Mouse (Mus musculus): ENCODE data around the gene Nbea. TPM values are rescaled to one million over a fixed set of nuclear protein-coding genes. Genes with fewer than 3 reads are reported as not detected.
"Not testable (repeated sequence)": the region's sequence is repeated elsewhere in the genome, so short reads cannot be mapped to it uniquely, and the experiment has no call there.

The Nbea gene
- polyA plus RNA-seq, 1 experiment from 2014 or later: 13.2 TPM

DNA sequence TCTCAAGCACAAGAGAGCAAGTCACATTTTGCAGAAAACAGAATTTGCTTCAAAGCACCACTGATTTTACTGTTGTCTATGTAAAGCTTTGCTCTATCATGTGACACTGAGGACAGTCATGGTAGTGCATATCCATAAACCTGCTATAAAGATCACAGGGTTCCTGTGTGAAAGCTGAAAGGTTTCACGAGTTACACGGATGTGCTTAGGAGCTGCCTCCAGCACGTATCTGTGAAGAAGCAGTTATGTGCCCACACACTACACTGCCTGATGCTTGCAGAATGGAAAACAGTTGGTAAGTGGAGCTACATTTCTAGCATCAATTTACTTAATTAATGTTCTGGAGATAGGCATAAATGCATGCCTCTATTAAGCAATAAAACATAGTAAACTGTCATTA is 172.4 kb downstream of the Nbea start:
- no peak overlapping the region for H3K4me3 ChIP-seq
- H3K4me2 ChIP-seq: no peak overlapping the region
- H3K36me3 ChIP-seq: peaks cover 10% of the 10 kb centered on the region; the same call in 1 of the 2 replicates
- no peak for ATAC-seq (ENCODE audit: insufficient number of reproducible peaks, low FRiP score, low TSS enrichment, low read depth)
- H3K27ac ChIP-seq: no peak overlapping the region
- 58% methylated on average over 3 of the region's 3 CpGs for WGBS
- no peaks in the 10 kb centered on the region for H3K27me3 ChIP-seq
- H3K4me1 ChIP-seq: no peaks in the 10 kb centered on the region
- H3K9me3 ChIP-seq: no peaks in the 10 kb centered on the region
- no peak overlapping the region for H3K9ac ChIP-seq

DNA sequence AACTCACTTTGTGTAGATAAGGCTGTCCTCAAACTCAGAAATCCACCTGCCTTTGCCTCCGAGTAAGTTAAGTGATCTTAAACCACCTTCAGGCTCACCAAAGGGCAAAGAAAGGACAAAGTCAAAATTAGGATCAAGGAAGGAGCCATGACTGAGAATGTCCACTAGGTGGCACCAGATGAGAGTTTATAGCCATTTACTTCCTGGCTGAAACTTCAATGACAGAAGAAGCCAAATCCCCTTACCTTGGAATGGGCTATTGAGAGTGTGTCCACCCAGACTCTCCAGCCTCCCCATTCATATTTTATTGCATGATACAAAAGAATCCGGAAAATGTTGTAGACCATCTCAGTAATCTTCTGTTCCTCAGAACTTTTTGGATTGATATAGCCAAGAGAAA is 175.5 kb downstream of the Nbea start:
- WGBS: 14% methylated on average over 2 of the region's 2 CpGs
- Histone ChIP-seq H3K4me3 (no peak overlapping the region), H3K36me3 (peaks cover 19% of the 10 kb centered on the region), H3K4me2 (no peak overlapping the region), H3K9ac (no peak overlapping the region), H3K27ac (no peak overlapping the region), H3K4me1 (no peaks in the 10 kb centered on the region), H3K27me3 (no peaks in the 10 kb centered on the region), H3K9me3 (no peaks in the 10 kb centered on the region)
- no peak for ATAC-seq (ENCODE audit: insufficient number of reproducible peaks, low FRiP score, low TSS enrichment, low read depth)

DNA sequence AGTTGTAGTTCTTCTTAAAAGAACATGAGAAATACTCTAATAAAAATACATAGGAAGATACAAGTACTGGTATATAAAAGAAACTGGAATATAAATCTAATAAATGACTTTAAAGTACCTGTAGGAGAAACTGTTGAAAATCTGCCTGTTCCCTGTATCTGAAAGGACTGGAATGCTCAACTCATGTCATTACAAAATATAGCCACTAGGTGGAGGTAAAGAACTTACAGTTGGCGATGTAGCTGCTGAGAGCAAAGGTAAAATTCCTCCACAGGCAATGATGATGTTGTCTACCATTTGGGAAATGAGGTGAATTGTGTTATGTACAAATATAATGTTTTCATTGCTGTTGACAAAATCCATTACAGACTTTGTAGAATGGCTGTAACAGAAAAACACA is 183.2 kb downstream of the Nbea start:
- Histone ChIP-seq H3K36me3 (peaks cover 8% of the 10 kb centered on the region), H3K4me2 (no peak overlapping the region), H3K27ac (no peak overlapping the region), H3K4me3 (no peak overlapping the region), H3K9me3 (no peaks in the 10 kb centered on the region), H3K27me3 (no peaks in the 10 kb centered on the region), H3K9ac (no peak overlapping the region), H3K4me1 (no peaks in the 10 kb centered on the region)
- WGBS: 3% methylated on average over 1 of the region's 1 CpGs
- no peak for ATAC-seq (ENCODE audit: insufficient number of reproducible peaks, low FRiP score, low TSS enrichment, low read depth)

DNA sequence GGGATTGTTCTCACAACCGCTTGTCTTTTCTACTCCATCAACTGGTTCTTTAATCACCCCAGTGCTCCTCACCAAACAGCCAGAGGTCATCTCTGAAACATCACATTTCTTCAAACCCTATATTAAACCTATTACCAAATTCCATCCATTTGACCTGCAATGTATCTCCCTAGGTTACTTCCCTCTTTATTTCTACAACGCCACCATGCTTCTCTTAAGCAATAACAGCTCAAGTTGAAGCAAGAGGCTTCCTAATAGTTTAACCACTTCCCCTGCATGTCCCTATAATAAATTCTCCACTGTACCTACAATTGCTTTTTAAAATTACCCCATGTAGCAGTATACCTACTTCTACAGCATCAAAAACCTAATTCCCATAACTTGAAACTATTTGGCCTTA is 205.1 kb downstream of the Nbea start:
- no peak for ATAC-seq (ENCODE audit: insufficient number of reproducible peaks, low FRiP score, low TSS enrichment, low read depth)
- no peaks in the 10 kb centered on the region for H3K4me1 ChIP-seq
- H3K27ac ChIP-seq: no peak overlapping the region
- no peak overlapping the region for H3K4me2 ChIP-seq
- no peaks in the 10 kb centered on the region for H3K27me3 ChIP-seq
- H3K9me3 ChIP-seq: no peaks in the 10 kb centered on the region
- no peak overlapping the region for H3K4me3 ChIP-seq
- peaks cover 22% of the 10 kb centered on the region for H3K36me3 ChIP-seq
- H3K9ac ChIP-seq: no peak overlapping the region
- 89% methylated on average over 2 of the region's 2 CpGs for WGBS

DNA sequence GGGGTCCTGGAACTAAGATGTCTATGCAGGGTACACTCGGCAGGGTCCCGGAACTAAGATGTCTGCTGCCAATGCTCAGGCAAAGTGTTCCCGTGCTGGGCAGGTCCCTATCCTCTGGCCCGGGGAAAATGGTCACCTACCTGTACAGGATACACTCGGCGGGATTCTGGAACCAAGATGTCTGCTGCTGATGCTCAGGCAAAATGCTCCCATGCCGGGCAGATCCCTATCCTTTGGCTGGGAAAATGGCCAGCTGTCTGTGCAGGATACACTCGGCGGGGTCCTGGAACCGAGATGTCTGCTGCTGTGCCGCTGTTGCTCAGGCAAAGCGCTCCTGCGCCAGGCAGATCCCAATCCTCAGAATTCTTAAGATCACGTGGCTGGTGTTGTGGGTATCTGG is 206.5 kb downstream of the Nbea start:
- H3K36me3 ChIP-seq: peaks cover 14% of the 10 kb centered on the region
- not testable (repeated sequence) for H3K9ac ChIP-seq; H3K9me3 ChIP-seq; H3K27me3 ChIP-seq; H3K4me3 ChIP-seq; ATAC-seq (ENCODE audit: insufficient number of reproducible peaks, low FRiP score, low TSS enrichment, low read depth); H3K27ac ChIP-seq; H3K4me1 ChIP-seq; H3K4me2 ChIP-seq
- 95% methylated on average over 14 of the region's 14 CpGs for WGBS

DNA sequence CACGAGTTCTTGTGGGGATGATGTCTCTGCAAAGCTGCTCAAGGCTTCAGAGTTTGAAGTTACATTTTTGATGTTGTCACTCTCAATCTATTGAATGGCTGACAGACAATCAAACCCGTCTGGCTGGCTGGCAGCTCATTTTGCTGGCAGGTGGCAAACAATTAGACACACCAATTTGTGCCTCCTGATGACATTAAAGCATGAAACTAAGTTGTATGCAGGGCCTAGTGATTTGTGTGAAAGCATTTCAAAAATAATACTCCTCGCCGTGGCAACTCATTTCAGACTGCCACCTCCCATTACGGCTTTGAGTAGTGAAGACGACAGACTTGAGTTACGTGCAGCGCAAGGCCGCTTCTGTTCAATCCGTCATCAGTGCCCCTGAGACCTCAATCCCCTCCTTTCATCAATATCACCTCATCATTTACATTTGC is 217.8 kb downstream of the Nbea start:
- Histone ChIP-seq H3K4me3 (no peak overlapping the region), H3K9me3 (no peaks in the 10 kb centered on the region)
- WGBS: 70% methylated on average over 10 of the region's 10 CpGs

DNA sequence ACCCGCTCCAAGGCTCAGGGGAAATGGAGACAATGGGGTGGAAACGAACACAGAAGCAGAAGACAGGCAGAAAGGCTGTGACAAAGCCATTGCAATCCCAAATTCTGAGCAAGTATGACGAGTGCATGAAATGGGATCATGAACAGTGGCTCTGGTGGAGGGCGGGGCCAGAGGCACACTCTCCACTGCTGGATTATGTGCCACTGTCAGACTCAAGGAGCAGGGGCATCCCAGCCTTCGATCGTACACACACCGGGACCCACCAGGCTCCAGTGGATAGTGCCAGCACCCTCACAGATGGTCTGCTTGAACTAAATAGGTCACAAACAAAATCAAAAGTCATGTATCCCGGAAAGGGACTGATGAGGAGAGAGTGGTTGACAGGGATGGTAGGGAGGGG is 220.5 kb downstream of the Nbea start:
- Histone ChIP-seq H3K9ac (no peak overlapping the region), H3K4me1 (no peaks in the 10 kb centered on the region), H3K9me3 (no peaks in the 10 kb centered on the region), H3K36me3 (peaks cover 6% of the 10 kb centered on the region; the same call in 1 of the 2 replicates), H3K27ac (no peak overlapping the region), H3K27me3 (no peaks in the 10 kb centered on the region), H3K4me3 (no peak overlapping the region), H3K4me2 (no peak overlapping the region)
- 90% methylated on average over 8 of the region's 8 CpGs for WGBS
- ATAC-seq (ENCODE audit: insufficient number of reproducible peaks, low FRiP score, low TSS enrichment, low read depth): no peak

More for the DNA sequence above, 217.8 kb downstream of the Nbea start:
- H3K9ac ChIP-seq: no peak overlapping the region
- H3K27ac ChIP-seq: no peak overlapping the region
- H3K4me1 ChIP-seq: no peaks in the 10 kb centered on the region
- H3K27me3 ChIP-seq: no peaks in the 10 kb centered on the region
- H3K4me2 ChIP-seq: no peak overlapping the region
- H3K36me3 ChIP-seq: peaks cover 7% of the 10 kb centered on the region; the same call in 1 of the 2 replicates
- ATAC-seq (ENCODE audit: insufficient number of reproducible peaks, low FRiP score, low TSS enrichment, low read depth): no peak

DNA sequence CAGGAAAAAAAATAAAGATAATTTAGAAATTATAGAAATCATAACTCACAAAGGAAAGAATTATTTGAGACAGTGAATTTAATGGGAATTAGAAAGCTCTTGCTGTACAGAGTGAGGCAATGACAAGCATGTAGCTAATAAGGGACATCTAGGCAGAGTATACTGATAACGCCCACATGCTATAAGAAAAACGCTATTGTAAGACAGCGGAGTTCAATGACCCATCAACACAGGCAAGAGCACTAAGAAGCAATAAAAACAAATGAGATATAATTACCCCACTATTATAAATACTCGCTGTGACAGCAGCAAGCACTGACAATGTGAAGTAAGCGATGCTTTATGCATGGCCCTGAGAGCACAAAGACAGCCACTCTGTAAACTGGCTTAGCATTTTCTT is 233.5 kb downstream of the Nbea start:
- no peak overlapping the region for H3K27ac ChIP-seq
- no peak for ATAC-seq (ENCODE audit: insufficient number of reproducible peaks, low FRiP score, low TSS enrichment, low read depth)
- no peak overlapping the region for H3K4me2 ChIP-seq
- H3K4me3 ChIP-seq: no peak overlapping the region
- H3K9ac ChIP-seq: no peak overlapping the region
- no peaks in the 10 kb centered on the region for H3K9me3 ChIP-seq
- H3K27me3 ChIP-seq: no peaks in the 10 kb centered on the region
- WGBS: 79% methylated on average over 5 of the region's 5 CpGs
- H3K4me1 ChIP-seq: no peaks in the 10 kb centered on the region
- 0 out of 2 replicates have a peak, but pooled peaks cover 3% of the 10 kb centered on the region for H3K36me3 ChIP-seq

DNA sequence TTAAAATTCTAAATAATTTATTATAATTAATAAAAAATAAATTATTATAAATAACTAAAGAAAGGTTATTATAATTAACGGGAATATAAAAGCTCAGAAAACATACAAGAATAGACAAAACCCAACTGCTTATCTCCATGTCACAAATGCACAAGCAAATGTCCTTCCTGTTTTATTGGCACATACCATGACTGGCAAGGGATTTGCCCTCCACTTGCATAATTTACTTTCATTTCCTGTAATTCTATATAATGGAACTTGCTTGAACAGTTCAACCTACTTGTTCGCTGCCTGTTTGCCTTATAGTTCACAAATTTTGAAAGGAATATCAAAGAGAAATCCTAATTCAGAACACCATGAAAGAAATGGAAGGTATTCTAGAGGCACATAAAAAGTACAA is 234.4 kb downstream of the Nbea start:
- Histone ChIP-seq H3K27me3 (no peaks in the 10 kb centered on the region), H3K4me2 (no peak overlapping the region), H3K27ac (no peak overlapping the region), H3K4me3 (no peak overlapping the region), H3K36me3 (0 out of 2 replicates have a peak, but pooled peaks cover 3% of the 10 kb centered on the region), H3K9me3 (no peaks in the 10 kb centered on the region), H3K9ac (no peak overlapping the region), H3K4me1 (no peaks in the 10 kb centered on the region)
- ATAC-seq (ENCODE audit: insufficient number of reproducible peaks, low FRiP score, low TSS enrichment, low read depth): no peak
- WGBS: 86% methylated on average over 2 of the region's 2 CpGs

DNA sequence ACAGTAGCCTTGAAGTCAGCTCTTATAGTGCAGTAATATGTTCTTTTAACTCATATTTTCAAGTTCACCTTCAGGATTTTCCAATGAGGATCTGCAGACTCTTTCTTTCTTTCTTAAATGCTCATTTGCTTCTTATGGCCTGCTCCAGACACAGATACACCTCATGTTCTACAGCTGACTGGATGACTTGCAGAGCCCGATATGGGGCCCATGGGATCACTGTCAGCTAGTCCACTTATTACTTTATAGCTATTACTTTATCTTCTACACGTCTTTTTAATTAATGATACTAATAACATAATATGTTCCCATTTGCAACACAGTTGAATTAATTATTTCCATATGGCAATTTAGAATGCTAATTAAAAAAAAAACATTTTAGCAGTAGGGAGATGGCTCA is 256.2 kb downstream of the Nbea start:
- no peak overlapping the region for H3K4me2 ChIP-seq
- no peak overlapping the region for H3K4me3 ChIP-seq
- H3K36me3 ChIP-seq: peaks cover 15% of the 10 kb centered on the region
- ATAC-seq (ENCODE audit: insufficient number of reproducible peaks, low FRiP score, low TSS enrichment, low read depth): no peak
- no peak overlapping the region for H3K9ac ChIP-seq
- H3K27me3 ChIP-seq: no peaks in the 10 kb centered on the region
- H3K9me3 ChIP-seq: no peaks in the 10 kb centered on the region
- H3K4me1 ChIP-seq: no peaks in the 10 kb centered on the region
- WGBS: 59% methylated on average over 2 of the region's 2 CpGs
- H3K27ac ChIP-seq: no peak overlapping the region

DNA sequence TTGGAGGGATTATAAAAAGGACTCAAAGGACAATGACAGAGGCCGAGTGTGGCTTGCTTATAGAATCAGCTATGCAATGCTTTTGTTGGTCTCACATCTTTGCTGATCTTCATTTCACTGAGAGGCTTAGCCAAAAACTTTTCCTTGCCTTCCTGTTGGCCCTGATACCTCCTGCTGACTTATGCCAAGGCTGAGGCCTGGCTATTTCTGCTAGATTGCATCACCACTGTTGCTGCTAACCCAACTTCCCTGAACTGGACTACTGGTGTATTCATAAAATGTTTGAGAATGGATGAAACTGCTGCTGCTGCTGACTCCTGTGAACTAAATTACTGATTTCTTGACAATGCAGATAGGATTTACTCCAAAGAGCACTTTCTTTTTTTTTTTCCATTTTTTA is 274.2 kb downstream of the Nbea start:
- Histone ChIP-seq H3K9me3 (no peaks in the 10 kb centered on the region), H3K4me1 (no peaks in the 10 kb centered on the region), H3K27ac (no peak overlapping the region), H3K9ac (no peak overlapping the region), H3K4me3 (no peak overlapping the region), H3K27me3 (no peaks in the 10 kb centered on the region), H3K4me2 (no peak overlapping the region), H3K36me3 (no peaks in the 10 kb centered on the region)
- 77% methylated on average over 1 of the region's 1 CpGs for WGBS
- no peak for ATAC-seq (ENCODE audit: insufficient number of reproducible peaks, low FRiP score, low TSS enrichment, low read depth)

DNA sequence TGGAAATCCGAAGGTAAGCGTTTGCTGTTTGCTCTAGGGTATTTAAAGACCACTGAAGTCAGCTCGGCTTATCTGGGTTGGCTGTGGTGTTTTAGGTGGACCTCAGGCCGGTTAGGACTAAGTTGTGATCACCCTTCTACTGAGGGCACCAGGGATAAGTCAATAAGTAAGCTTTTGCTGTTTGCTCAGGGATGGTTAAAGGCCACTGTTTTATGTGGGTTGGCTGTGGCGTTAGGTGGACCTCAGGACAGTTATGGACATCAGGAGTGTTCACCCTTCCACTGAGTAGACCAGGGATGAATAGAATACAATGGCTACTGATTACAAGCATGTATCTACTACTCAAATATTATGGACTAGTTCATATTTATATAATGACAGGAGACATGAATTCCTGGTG is 292.9 kb downstream of the Nbea start:
- H3K9me3 ChIP-seq: no peaks in the 10 kb centered on the region
- 87% methylated on average over 5 of the region's 5 CpGs for WGBS
- H3K4me3 ChIP-seq: no peak overlapping the region
- H3K9ac ChIP-seq: no peak overlapping the region
- H3K36me3 ChIP-seq: no peaks in the 10 kb centered on the region
- peaks cover 3% of the 10 kb centered on the region; the same call in 1 of the 2 replicates for H3K4me1 ChIP-seq
- no peak for ATAC-seq (ENCODE audit: insufficient number of reproducible peaks, low FRiP score, low TSS enrichment, low read depth)
- no peak overlapping the region for H3K27ac ChIP-seq
- H3K4me2 ChIP-seq: no peak overlapping the region
- no peaks in the 10 kb centered on the region for H3K27me3 ChIP-seq

DNA sequence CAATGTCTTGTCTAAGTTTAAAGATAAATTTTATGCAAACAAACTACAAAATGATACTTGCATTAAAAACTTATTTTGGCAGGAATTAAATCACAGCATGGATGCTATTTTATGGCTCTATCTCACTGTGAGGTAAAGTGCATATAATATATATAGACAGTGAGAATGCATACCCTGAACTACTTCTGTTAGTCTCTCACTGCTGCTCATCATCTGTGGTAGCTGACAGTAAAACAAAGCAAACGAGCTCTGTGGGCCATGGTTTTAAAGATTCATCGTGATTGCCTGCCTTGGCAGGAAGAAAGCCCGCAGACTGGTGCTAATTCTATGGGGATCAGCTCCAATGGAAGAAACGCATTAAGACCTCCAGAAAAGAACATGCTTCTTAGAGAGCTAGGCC is 294.3 kb downstream of the Nbea start:
- no peak overlapping the region for H3K27ac ChIP-seq
- peaks cover 3% of the 10 kb centered on the region; the same call in 1 of the 2 replicates for H3K4me1 ChIP-seq
- no peak overlapping the region for H3K4me3 ChIP-seq
- H3K27me3 ChIP-seq: no peaks in the 10 kb centered on the region
- 29% methylated on average over 4 of the region's 4 CpGs for WGBS
- no peak for ATAC-seq (ENCODE audit: insufficient number of reproducible peaks, low FRiP score, low TSS enrichment, low read depth)
- no peak overlapping the region for H3K4me2 ChIP-seq
- H3K36me3 ChIP-seq: no peaks in the 10 kb centered on the region
- H3K9ac ChIP-seq: no peak overlapping the region
- H3K9me3 ChIP-seq: no peaks in the 10 kb centered on the region
